In genomic region chr8:104564633-104565456, GRCm38 (mm10) we compare ENCODE assay signal across 8 mouse cellular contexts. TPM values are rescaled to one million over a fixed set of nuclear protein-coding genes. Genes with fewer than 3 reads are reported as not detected.
DNase-seq lines count a peak whose midpoint lies in the region; ATAC-seq and TF ChIP-seq lines count a peak whose summit lies in the region.

No protein-coding gene starts in this region.

- no peaks in the 10 kb centered on the region for H3K36me3 ChIP-seq in heart, embryonic 12.5 days
- H3K36me3 ChIP-seq in kidney, embryonic 16.5 days (ENCODE audit: insufficient read depth, low read length), result no peaks in the 10 kb centered on the region
- H3K36me3 ChIP-seq in liver, adult 2 months (ENCODE audit: control insufficient read depth, insufficient read depth, low read length), result no peaks in the 10 kb centered on the region
- no peaks in the 10 kb centered on the region for H3K36me3 ChIP-seq in myocyte (ENCODE audit: control insufficient read depth, insufficient read depth)

- WGBS in heart, embryonic 12.5 days, result 18% methylated on average over 22 of the region's 22 CpGs
- WGBS in kidney, embryonic 16.5 days, result 21% methylated on average over 21 of the region's 22 CpGs
- 9% methylated on average over 22 of the region's 22 CpGs for WGBS in liver, adult 2 months

- H3K79me2 ChIP-seq in liver, adult 2 months (ENCODE audit: control insufficient read depth, insufficient read depth, low read length), result no peaks in the 10 kb centered on the region
- no peaks in the 10 kb centered on the region for H3K79me2 ChIP-seq in myocyte (ENCODE audit: control insufficient read depth, insufficient read depth)

- TF ChIP-seq CTCF in liver, adult 2 months (IDR thresholded peaks at IDR 0.05; ENCODE audit: low read depth, low read length), result peak; percentile 90

- DNase-seq in CD4-positive, CD25-positive, alpha-beta regulatory T cell, adult 2 months (ENCODE audit: low read depth, low spot score), result peak; percentile 97
- peak; percentile 42 for DNase-seq in brain, embryonic 18.5 days (ENCODE audit: low read depth, low spot score)
- DNase-seq in liver, adult 2 months (ENCODE audit: extremely low read depth, low read depth, low spot score), result peak; percentile 92
- DNase-seq in spleen, postnatal 4 days (ENCODE audit: low spot score in 2 of 2), result peak; percentile 80 to 91

- H3K9ac ChIP-seq in heart, embryonic 12.5 days, result no peak overlapping the region
- H3K9ac ChIP-seq in kidney, embryonic 16.5 days (replicated peaks; ENCODE audit: low read length), result no peak overlapping the region
- H3K9ac ChIP-seq in liver, adult 2 months (ENCODE audit: low read depth, low read length), result no peak overlapping the region

- H3K27ac ChIP-seq in heart, embryonic 12.5 days (ENCODE audit: poor library complexity, severe bottlenecking), result no peak overlapping the region
- H3K27ac ChIP-seq in kidney, embryonic 16.5 days (ENCODE audit: low read length), result no peak overlapping the region
- no peak overlapping the region for H3K27ac ChIP-seq in liver, adult 2 months (replicated peaks; ENCODE audit: insufficient read depth, low read depth, low read length)

- no peak overlapping the region; the same call in 1 of the 2 replicates for H3K4me3 ChIP-seq in heart, embryonic 12.5 days
- no peak overlapping the region for H3K4me3 ChIP-seq in kidney, embryonic 16.5 days (ENCODE audit: low read length)
- no peak overlapping the region for H3K4me3 ChIP-seq in liver, adult 2 months (ENCODE audit: insufficient read depth, low read depth, low read length)
- H3K4me3 ChIP-seq in myocyte, result no peak overlapping the region

- no peaks in the 10 kb centered on the region for H3K27me3 ChIP-seq in heart, embryonic 12.5 days (replicated peaks)
- no peaks in the 10 kb centered on the region for H3K27me3 ChIP-seq in kidney, embryonic 16.5 days (ENCODE audit: insufficient read depth, low read length)
- no peaks in the 10 kb centered on the region for H3K27me3 ChIP-seq in liver, adult 2 months (ENCODE audit: control insufficient read depth, insufficient read depth, low read length)
- no peaks in the 10 kb centered on the region for H3K27me3 ChIP-seq in myocyte (ENCODE audit: control insufficient read depth, insufficient read depth, insufficient read length)

- peaks cover 8% of the 10 kb centered on the region; the same call in 1 of the 2 replicates for H3K4me1 ChIP-seq in heart, embryonic 12.5 days (replicated peaks)
- H3K4me1 ChIP-seq in kidney, embryonic 16.5 days (ENCODE audit: insufficient read depth, low read length), result no peaks in the 10 kb centered on the region
- peaks cover 2% of the 10 kb centered on the region; the same call in 1 of the 2 replicates for H3K4me1 ChIP-seq in liver, adult 2 months (ENCODE audit: control insufficient read depth, insufficient read depth, low read length)

- no peaks in the 10 kb centered on the region for H3K9me3 ChIP-seq in heart, embryonic 12.5 days (replicated peaks)
- H3K9me3 ChIP-seq in kidney, embryonic 16.5 days (ENCODE audit: low read length), result no peaks in the 10 kb centered on the region

- peak overlapping the region; percentile 53 for H3K4me2 ChIP-seq in heart, embryonic 12.5 days
- peak overlapping the region; percentile 31; the same call in 1 of the 2 replicates for H3K4me2 ChIP-seq in kidney, embryonic 16.5 days (replicated peaks; ENCODE audit: low read depth, low read length)
- H3K4me2 ChIP-seq in myocyte (ENCODE audit: low read depth), result peak overlapping the region; percentile 38

- peak; percentile 87 for ATAC-seq in erythroid progenitor cell, adult 5-6 weeks (replicated peaks; ENCODE audit: low FRiP score, poor library complexity, severe bottlenecking)
- ATAC-seq in heart, embryonic 12.5 days (ENCODE audit: insufficient number of reproducible peaks, low FRiP score), result peak; percentile 77
- ATAC-seq in kidney, embryonic 16.5 days (ENCODE audit: low FRiP score, low TSS enrichment), result peak; percentile 90

- H3ac ChIP-seq in myocyte (ENCODE audit: control insufficient read depth, insufficient read length), result no peak overlapping the region

- no peak for TF ChIP-seq POLR2A in liver, adult 2 months (IDR thresholded peaks at IDR 0.05; ENCODE audit: extremely low read depth, insufficient read depth, low read length)
- no peak for TF ChIP-seq POLR2A in myocyte (IDR thresholded peaks at IDR 0.05; ENCODE audit: insufficient read length, low read depth)

TF ChIP-seq in myocyte, 11 proteins besides CTCF, POLR2A, EP300 and RAD21:
- TF ChIP-seq REST (IDR thresholded peaks at IDR 0.05; ENCODE audit: insufficient read depth, insufficient read length) (no peak), TCF12 (IDR thresholded peaks at IDR 0.05; ENCODE audit: insufficient read depth, poor library complexity, severe bottlenecking) (no peak), MYOG (IDR thresholded peaks at IDR 0.05; ENCODE audit: control insufficient read depth in 1 of 3, insufficient read depth in 1 of 3, insufficient read length in 2 of 3, low read depth in 2 of 3) (no peak), MYOD1 (IDR thresholded peaks at IDR 0.05; ENCODE audit: control insufficient read depth in 1 of 3, insufficient read length in 2 of 3, low read depth in 2 of 3) (no peak), POLR2AphosphoS2 (IDR thresholded peaks at IDR 0.05; ENCODE audit: insufficient read length, low read depth) (no peak), SRF (IDR thresholded peaks at IDR 0.05; ENCODE audit: control insufficient read depth, insufficient read length, low read depth) (no peak), MAX (IDR thresholded peaks at IDR 0.05; ENCODE audit: low read depth) (no peak), E2F4 (IDR thresholded peaks at IDR 0.05; ENCODE audit: insufficient read depth) (no peak), USF1 (IDR thresholded peaks at IDR 0.05; ENCODE audit: low read depth) (no peak), TCF3 (IDR thresholded peaks at IDR 0.05; ENCODE audit: insufficient read length, low read depth) (no peak), CEBPB (IDR thresholded peaks at IDR 0.05; ENCODE audit: insufficient read depth, poor library complexity, severe bottlenecking) (no peak)

RNA-seq across cellular contexts. Expression of gene Pdp2, which starts 26.4 kb away (rescaled TPM):
- total RNA-seq in erythroid progenitor cell, adult 5-6 weeks (2015; ENCODE audit: low replicate concordance), result 0.36 and 2.1 TPM in 2 replicates
- total RNA-seq in erythroid progenitor cell, adult 5-6 weeks (2017; ENCODE audit: low replicate concordance), result 1.2 and 1.7 TPM in 2 replicates
- polyA plus RNA-seq in heart, embryonic 12.5 days (2016; fragmentation: Nextera tagmentation; extraction: Ambion mirVana), result 8.6 and 9.0 TPM in 2 replicates
- 19.2 and 20.3 TPM in 2 replicates for polyA plus RNA-seq in kidney, embryonic 16.5 days (2015; fragmentation: Nextera tagmentation; extraction: Ambion mirVana)
- 16.4 and 20.0 TPM in 2 replicates for total RNA-seq in liver, adult 2 months (2014; rRNA removed)
- 9.6 and 11.9 TPM in 2 replicates for polyA plus RNA-seq in liver, adult 2 months (2012; rRNA removed)
- 2.3 TPM for polyA plus RNA-seq in myocyte (2012; fragmentation: generic; extraction: Trizol)

RNA-seq across cellular contexts. Expression of gene Car7, which starts 30.4 kb away (rescaled TPM):
- total RNA-seq in erythroid progenitor cell, adult 5-6 weeks (2015; ENCODE audit: low replicate concordance), result not detected in 2 replicates
- not detected in 2 replicates for total RNA-seq in erythroid progenitor cell, adult 5-6 weeks (2017; ENCODE audit: low replicate concordance)
- polyA plus RNA-seq in heart, embryonic 12.5 days (2016; fragmentation: Nextera tagmentation; extraction: Ambion mirVana), result 0.78 and 0.91 TPM in 2 replicates
- 2.4 and 3.3 TPM in 2 replicates for polyA plus RNA-seq in kidney, embryonic 16.5 days (2015; fragmentation: Nextera tagmentation; extraction: Ambion mirVana)
- total RNA-seq in liver, adult 2 months (2014; rRNA removed), result 1.0 and 1.2 TPM in 2 replicates
- polyA plus RNA-seq in liver, adult 2 months (2012; rRNA removed), result 1.8 and 2.6 TPM in 2 replicates
- 0.64 TPM for polyA plus RNA-seq in myocyte (2012; fragmentation: generic; extraction: Trizol)

RNA-seq across cellular contexts. Expression of gene Nae1, which starts 30.4 kb away (rescaled TPM):
- total RNA-seq in erythroid progenitor cell, adult 5-6 weeks (2015; ENCODE audit: low replicate concordance), result 52.8 and 59.8 TPM in 2 replicates
- 57.4 and 77.1 TPM in 2 replicates for total RNA-seq in erythroid progenitor cell, adult 5-6 weeks (2017; ENCODE audit: low replicate concordance)
- 77.0 and 81.0 TPM in 2 replicates for polyA plus RNA-seq in heart, embryonic 12.5 days (2016; fragmentation: Nextera tagmentation; extraction: Ambion mirVana)
- polyA plus RNA-seq in kidney, embryonic 16.5 days (2015; fragmentation: Nextera tagmentation; extraction: Ambion mirVana), result 98.6 and 99.2 TPM in 2 replicates
- 23.9 and 30.1 TPM in 2 replicates for total RNA-seq in liver, adult 2 months (2014; rRNA removed)
- polyA plus RNA-seq in liver, adult 2 months (2012; rRNA removed), result 4.5 and 7.3 TPM in 2 replicates
- polyA plus RNA-seq in myocyte (2012; fragmentation: generic; extraction: Trizol), result 15.4 TPM

RNA-seq across cellular contexts. Expression of gene Terb1, which starts 55.1 kb away (rescaled TPM):
- not detected in 2 replicates for total RNA-seq in erythroid progenitor cell, adult 5-6 weeks (2015; ENCODE audit: low replicate concordance)
- not detected in 2 replicates for total RNA-seq in erythroid progenitor cell, adult 5-6 weeks (2017; ENCODE audit: low replicate concordance)
- 0.10 and 0.15 TPM in 2 replicates for polyA plus RNA-seq in heart, embryonic 12.5 days (2016; fragmentation: Nextera tagmentation; extraction: Ambion mirVana)
- polyA plus RNA-seq in kidney, embryonic 16.5 days (2015; fragmentation: Nextera tagmentation; extraction: Ambion mirVana), result 0.36 and 0.44 TPM in 2 replicates
- total RNA-seq in liver, adult 2 months (2014; rRNA removed), result not detected in 2 replicates
- polyA plus RNA-seq in liver, adult 2 months (2012; rRNA removed), result not detected in 2 replicates
- polyA plus RNA-seq in myocyte (2012; fragmentation: generic; extraction: Trizol), result not detected

RNA-seq across cellular contexts. Expression of gene Cdh16, which starts 59.4 kb away (rescaled TPM):
- total RNA-seq in erythroid progenitor cell, adult 5-6 weeks (2015; ENCODE audit: low replicate concordance), result not detected in 2 replicates
- total RNA-seq in erythroid progenitor cell, adult 5-6 weeks (2017; ENCODE audit: low replicate concordance), result not detected in 2 replicates
- polyA plus RNA-seq in heart, embryonic 12.5 days (2016; fragmentation: Nextera tagmentation; extraction: Ambion mirVana), result 16.1 and 18.6 TPM in 2 replicates
- 385 and 427 TPM in 2 replicates for polyA plus RNA-seq in kidney, embryonic 16.5 days (2015; fragmentation: Nextera tagmentation; extraction: Ambion mirVana)
- total RNA-seq in liver, adult 2 months (2014; rRNA removed), result 0.07 TPM in 1 of 2 replicates, not detected in the other
- polyA plus RNA-seq in liver, adult 2 months (2012; rRNA removed), result not detected in 2 replicates
- 0.29 TPM for polyA plus RNA-seq in myocyte (2012; fragmentation: generic; extraction: Trizol)

Comparison
In these comparisons a context has a peak if more than half of its experiments do, and no peak if none do; other contexts are left out.
1. DNase-seq: peak in every context shown above with its lines; median percentile 97 in CD4-positive, CD25-positive, alpha-beta regulatory T cell, adult 2 months; 92 in liver, adult 2 months; 86 in spleen, postnatal 4 days; 42 in brain, embryonic 18.5 days.